Mouse (Mus musculus) intestine, embryonic 15.5 days (tissue): Measurements from ENCODE around the gene Nr4a1. TPM values are rescaled to one million over a fixed set of nuclear protein-coding genes. Genes with fewer than 3 reads are reported as not detected.

Experiments
- ATAC-seq: fragments of 200-750 bp; cut with Nextera tagmentation; 2 replicates; pipeline ENCODE4 v1.8.0; 2017; ENCODE audit warnings: moderate TSS enrichment, moderate library complexity
- H3K27ac ChIP-seq: fragments of 300-500 bp; sonication (generic); 2 replicates; pipeline ENCODE4 v1.5.1; 2015; ENCODE audit warnings: mild to moderate bottlenecking, inconsistent platforms
- H3K27me3 ChIP-seq: fragments of 300-500 bp; sonication (generic); replicated peaks from 2 replicates; pipeline ENCODE4 v1.6.1; 2015; ENCODE audit warnings: inconsistent platforms
- H3K36me3 ChIP-seq: fragments of 300-500 bp; sonication (generic); 2 replicates; pipeline ENCODE4 v1.6.1; 2015; ENCODE audit warnings: inconsistent platforms
- H3K4me1 ChIP-seq: fragments of 300-500 bp; sonication (generic); replicated peaks from 2 replicates; pipeline ENCODE4 v1.6.1; 2015; ENCODE audit warnings: inconsistent platforms
- H3K4me2 ChIP-seq: fragments of 300-500 bp; sonication (generic); replicated peaks from 2 replicates; pipeline ENCODE4 v1.6.1; 2015; ENCODE audit warnings: mild to moderate bottlenecking, inconsistent platforms
- H3K4me3 ChIP-seq: fragments of 300-500 bp; sonication (generic); replicated peaks from 2 replicates; pipeline ENCODE4 v1.5.1; 2015; ENCODE audit warnings: inconsistent platforms
- H3K9ac ChIP-seq: fragments of 300-500 bp; sonication (generic); 2 replicates; pipeline ENCODE4 v1.6.1; 2015; ENCODE audit warnings: inconsistent platforms
- H3K9me3 ChIP-seq: fragments of 300-500 bp; sonication (generic); 2 replicates; pipeline ENCODE4 v1.6.1; 2016; ENCODE audit warnings: inconsistent platforms
- WGBS: fragments of 180-500 bp; shearing (Covaris S2); methylation state at CpG from one replicate; pipeline ENCODE4 v1.1.7; 2015; 5-methylcytosine and 5-hydroxymethylcytosine counted together
- polyA plus RNA-seq: library from polyadenylated mRNA; unstranded; fragments of >200 nt; fragmentation: Nextera tagmentation; extraction: Ambion mirVana; gene quantifications from 2 replicates; pipeline ENCODE4 v1.2.1, GENCODE M21; 2015

The Nr4a1 gene
- polyA plus RNA-seq, 1 experiment from 2014 or later, result 7.9 TPM

- no peak overlapping the region for H3K4me3 ChIP-seq
- peak overlapping the region; percentile 47; the same call in 1 of the 2 replicates for H3K4me2 ChIP-seq
- no peaks in the 10 kb centered on the region for H3K27me3 ChIP-seq
- ATAC-seq, result no peak
- H3K4me1 ChIP-seq, result peaks cover 33% of the 10 kb centered on the region
- H3K36me3 ChIP-seq, result peaks cover 15% of the 10 kb centered on the region
- H3K27ac ChIP-seq, result peak overlapping the region; percentile 71
- no peak overlapping the region for H3K9ac ChIP-seq
- WGBS, result 61% methylated on average over 7 of the region's 7 CpGs
- no peaks in the 10 kb centered on the region for H3K9me3 ChIP-seq
These were observed 41.0 kb downstream of the Nr4a1 start for GRCm38 (mm10) chr15:101295106-101295505.

DNA sequence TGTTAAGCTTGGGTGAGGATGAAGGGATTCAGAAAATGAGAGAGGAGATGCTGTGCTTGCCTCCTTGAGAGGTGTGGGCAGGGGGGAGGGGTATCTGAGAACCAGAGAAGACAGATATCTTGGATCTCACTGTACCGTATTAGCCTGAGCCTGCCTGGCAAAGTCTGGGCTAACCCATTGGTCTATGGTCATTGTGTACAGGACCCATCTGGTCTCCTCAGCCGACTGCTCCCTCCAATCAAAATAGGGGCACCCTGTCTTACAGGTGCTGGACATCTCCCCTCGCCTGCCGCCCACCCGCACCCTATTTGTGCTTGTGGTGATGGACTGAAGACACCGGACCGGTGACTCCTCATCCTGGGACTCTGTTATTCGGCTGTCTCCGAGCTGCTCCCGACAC, 41.5 kb downstream of the Nr4a1 start:
- Histone ChIP-seq H3K27ac (peak overlapping the region; percentile 71), H3K9ac (no peak overlapping the region), H3K4me3 (no peak overlapping the region), H3K4me2 (no peak overlapping the region), H3K27me3 (no peaks in the 10 kb centered on the region), H3K36me3 (peaks cover 10% of the 10 kb centered on the region), H3K9me3 (no peaks in the 10 kb centered on the region), H3K4me1 (peaks cover 33% of the 10 kb centered on the region)
- no peak for ATAC-seq
- WGBS, result 93% methylated on average over 10 of the region's 10 CpGs

GRCm38 (mm10) chr15:101296091-101296490, 42.0 kb downstream of the Nr4a1 start:
- Histone ChIP-seq H3K4me3 (no peak overlapping the region), H3K36me3 (peaks cover 6% of the 10 kb centered on the region; the same call in 1 of the 2 replicates), H3K4me2 (no peak overlapping the region), H3K27me3 (no peaks in the 10 kb centered on the region), H3K9me3 (no peaks in the 10 kb centered on the region), H3K27ac (no peak overlapping the region), H3K4me1 (peaks cover 33% of the 10 kb centered on the region), H3K9ac (no peak overlapping the region)
- ATAC-seq, result no peak
- 77% methylated on average over 11 of the region's 11 CpGs for WGBS

GRCm38 (mm10) chr15:101297988-101298387, 43.9 kb downstream of the Nr4a1 start:
- H3K9me3 ChIP-seq, result no peaks in the 10 kb centered on the region
- H3K4me1 ChIP-seq, result peaks cover 29% of the 10 kb centered on the region
- H3K4me2 ChIP-seq, result no peak overlapping the region
- H3K4me3 ChIP-seq, result no peak overlapping the region
- 55% methylated on average over 7 of the region's 7 CpGs for WGBS
- H3K27ac ChIP-seq, result no peak overlapping the region
- H3K36me3 ChIP-seq, result no peaks in the 10 kb centered on the region
- no peak overlapping the region for H3K9ac ChIP-seq
- ATAC-seq, result no peak
- H3K27me3 ChIP-seq, result no peaks in the 10 kb centered on the region

DNA sequence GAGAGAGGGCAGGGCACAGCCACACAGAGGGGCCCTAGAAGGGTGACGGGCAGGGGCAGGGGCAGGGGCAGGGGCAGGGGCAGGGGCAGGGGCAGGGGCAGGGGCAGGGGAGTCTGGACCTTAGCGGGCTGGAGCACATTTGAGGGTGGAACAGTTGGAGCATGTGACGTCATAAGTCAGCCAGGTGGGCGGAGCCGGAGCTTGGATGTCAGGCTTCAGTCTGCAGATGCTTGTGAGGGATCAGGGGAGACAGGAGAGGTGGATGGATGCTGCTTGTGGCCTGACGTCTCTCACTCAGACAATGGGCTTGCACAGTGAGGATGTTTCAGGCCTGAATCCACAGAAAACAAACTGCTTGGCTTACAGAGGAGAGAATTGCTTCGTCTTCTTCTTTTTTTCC, 44.5 kb downstream of the Nr4a1 start:
- Histone ChIP-seq H3K4me2 (no peak overlapping the region), H3K27ac (no peak overlapping the region), H3K9me3 (no peaks in the 10 kb centered on the region), H3K36me3 (no peaks in the 10 kb centered on the region), H3K9ac (no peak overlapping the region), H3K27me3 (no peaks in the 10 kb centered on the region), H3K4me3 (no peak overlapping the region), H3K4me1 (peaks cover 24% of the 10 kb centered on the region)
- no peak for ATAC-seq
- WGBS, result 25% methylated on average over 7 of the region's 7 CpGs

DNA sequence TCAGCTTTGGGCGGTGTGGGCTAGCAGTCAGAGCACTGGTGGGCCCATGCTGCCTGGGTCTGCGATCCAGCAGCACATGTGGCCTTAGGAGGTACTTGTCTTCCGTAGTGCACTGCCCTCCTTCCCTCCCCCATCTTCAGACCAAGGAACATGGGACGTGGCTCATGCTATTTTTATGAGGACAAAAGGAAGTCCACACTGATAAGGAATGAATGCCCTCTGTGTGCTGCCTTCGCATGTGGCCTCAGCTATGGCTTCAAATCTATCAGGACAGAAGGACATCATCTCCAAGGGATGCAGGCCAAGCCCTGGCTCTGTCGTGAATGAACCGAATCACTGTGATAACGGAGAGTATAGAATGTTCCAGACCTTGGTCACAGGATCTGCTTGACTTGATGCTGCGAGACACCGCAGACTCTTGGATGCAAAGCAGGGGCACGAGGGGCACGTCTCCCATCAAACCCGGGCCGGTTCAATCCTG, 45.5 kb downstream of the Nr4a1 start:
- Histone ChIP-seq H3K4me1 (peaks cover 15% of the 10 kb centered on the region), H3K27me3 (no peaks in the 10 kb centered on the region), H3K9ac (no peak overlapping the region), H3K9me3 (no peaks in the 10 kb centered on the region), H3K27ac (peak overlapping the region; percentile 34; the same call in 1 of the 2 replicates), H3K4me2 (no peak overlapping the region), H3K4me3 (no peak overlapping the region), H3K36me3 (no peaks in the 10 kb centered on the region)
- peak; percentile 22; the same call in 1 of the 2 replicates for ATAC-seq
- WGBS, result 67% methylated on average over 14 of the region's 14 CpGs

DNA sequence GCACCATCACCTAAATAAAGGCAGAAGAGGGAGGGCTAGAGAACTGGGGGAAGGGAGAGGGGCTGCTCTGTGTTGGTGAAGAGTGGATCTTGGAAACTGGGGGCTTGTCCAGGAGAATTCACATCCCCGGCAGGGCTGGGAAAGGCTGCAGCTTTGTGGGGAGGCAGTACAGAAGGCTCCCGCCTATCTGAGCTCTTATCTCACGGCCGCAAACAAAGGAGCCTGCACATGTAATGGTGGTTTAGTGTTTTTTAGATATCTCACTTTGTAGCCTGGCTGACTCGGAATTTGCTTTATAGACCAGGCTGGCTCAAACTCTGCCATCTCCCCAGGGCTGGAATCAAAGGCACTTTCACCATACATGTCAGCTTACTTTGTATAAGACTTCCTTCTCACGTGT, 46.1 kb downstream of the Nr4a1 start:
- no peak overlapping the region for H3K4me2 ChIP-seq
- no peaks in the 10 kb centered on the region for H3K36me3 ChIP-seq
- ATAC-seq, result peak; percentile 52
- 50% methylated on average over 6 of the region's 6 CpGs for WGBS
- H3K9me3 ChIP-seq, result no peaks in the 10 kb centered on the region
- H3K4me1 ChIP-seq, result peaks cover 9% of the 10 kb centered on the region
- H3K9ac ChIP-seq, result no peak overlapping the region
- H3K27me3 ChIP-seq, result no peaks in the 10 kb centered on the region
- H3K27ac ChIP-seq, result no peak overlapping the region
- H3K4me3 ChIP-seq, result no peak overlapping the region

DNA sequence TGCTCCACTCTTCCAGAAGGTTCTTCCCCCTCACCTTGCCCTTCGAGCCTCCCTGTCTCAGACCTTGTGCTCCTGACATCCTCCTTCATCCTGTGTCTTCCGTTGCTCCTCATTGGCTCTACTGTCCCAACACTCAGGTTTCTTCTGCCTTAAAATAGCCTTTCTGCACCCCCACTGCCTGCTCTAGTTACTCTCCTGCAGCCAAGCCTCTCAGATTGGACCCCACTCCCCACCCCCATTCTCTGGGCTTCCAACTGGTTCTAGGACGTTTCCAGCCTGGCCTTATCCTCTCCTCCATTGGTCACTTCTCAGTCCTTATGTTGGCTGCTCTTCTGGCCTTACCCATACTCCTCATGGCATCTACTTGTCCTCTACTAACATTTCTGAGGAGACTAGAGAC, 48.1 kb downstream of the Nr4a1 start:
- Histone ChIP-seq H3K9ac (no peak overlapping the region), H3K4me2 (no peak overlapping the region), H3K9me3 (no peaks in the 10 kb centered on the region), H3K4me3 (no peak overlapping the region), H3K36me3 (no peaks in the 10 kb centered on the region), H3K4me1 (peaks cover 6% of the 10 kb centered on the region), H3K27me3 (no peaks in the 10 kb centered on the region), H3K27ac (no peak overlapping the region)
- ATAC-seq, result no peak
- WGBS, result 77% methylated on average over 3 of the region's 3 CpGs

GRCm38 (mm10) chr15:101303830-101304229, 49.8 kb downstream of the Nr4a1 start:
- H3K9ac ChIP-seq, result no peak overlapping the region
- no peak overlapping the region for H3K27ac ChIP-seq
- H3K4me2 ChIP-seq, result no peak overlapping the region
- 80% methylated on average over 4 of the region's 4 CpGs for WGBS
- H3K4me3 ChIP-seq, result no peak overlapping the region
- no peak for ATAC-seq
- H3K27me3 ChIP-seq, result no peaks in the 10 kb centered on the region
- H3K9me3 ChIP-seq, result no peaks in the 10 kb centered on the region
- no peaks in the 10 kb centered on the region for H3K36me3 ChIP-seq
- H3K4me1 ChIP-seq, result peaks cover 9% of the 10 kb centered on the region

DNA sequence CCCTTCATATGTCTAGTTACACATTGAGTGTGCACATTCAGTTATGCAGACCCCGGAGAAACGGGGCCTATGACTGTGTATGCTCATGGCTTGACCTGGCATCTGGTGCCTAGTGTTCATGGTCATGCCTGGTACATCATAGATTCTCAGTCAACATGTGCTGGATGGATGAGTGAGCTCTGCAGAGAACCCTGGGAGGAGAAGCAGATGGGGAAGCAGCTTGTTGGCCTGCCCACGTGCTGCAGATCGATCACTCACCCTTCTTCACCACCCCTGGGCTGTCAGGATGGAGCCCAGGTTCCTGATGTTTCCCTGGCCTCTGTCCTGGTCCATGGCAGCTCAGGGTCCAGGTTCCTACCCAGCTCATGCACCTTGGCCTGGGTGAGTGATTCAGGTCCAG, 52.4 kb downstream of the Nr4a1 start:
- Histone ChIP-seq H3K27me3 (no peaks in the 10 kb centered on the region), H3K27ac (no peak overlapping the region), H3K4me1 (peaks cover 14% of the 10 kb centered on the region), H3K4me2 (no peak overlapping the region), H3K9ac (no peak overlapping the region), H3K4me3 (no peak overlapping the region), H3K36me3 (no peaks in the 10 kb centered on the region), H3K9me3 (no peaks in the 10 kb centered on the region)
- WGBS, result 86% methylated on average over 4 of the region's 4 CpGs
- no peak for ATAC-seq

DNA sequence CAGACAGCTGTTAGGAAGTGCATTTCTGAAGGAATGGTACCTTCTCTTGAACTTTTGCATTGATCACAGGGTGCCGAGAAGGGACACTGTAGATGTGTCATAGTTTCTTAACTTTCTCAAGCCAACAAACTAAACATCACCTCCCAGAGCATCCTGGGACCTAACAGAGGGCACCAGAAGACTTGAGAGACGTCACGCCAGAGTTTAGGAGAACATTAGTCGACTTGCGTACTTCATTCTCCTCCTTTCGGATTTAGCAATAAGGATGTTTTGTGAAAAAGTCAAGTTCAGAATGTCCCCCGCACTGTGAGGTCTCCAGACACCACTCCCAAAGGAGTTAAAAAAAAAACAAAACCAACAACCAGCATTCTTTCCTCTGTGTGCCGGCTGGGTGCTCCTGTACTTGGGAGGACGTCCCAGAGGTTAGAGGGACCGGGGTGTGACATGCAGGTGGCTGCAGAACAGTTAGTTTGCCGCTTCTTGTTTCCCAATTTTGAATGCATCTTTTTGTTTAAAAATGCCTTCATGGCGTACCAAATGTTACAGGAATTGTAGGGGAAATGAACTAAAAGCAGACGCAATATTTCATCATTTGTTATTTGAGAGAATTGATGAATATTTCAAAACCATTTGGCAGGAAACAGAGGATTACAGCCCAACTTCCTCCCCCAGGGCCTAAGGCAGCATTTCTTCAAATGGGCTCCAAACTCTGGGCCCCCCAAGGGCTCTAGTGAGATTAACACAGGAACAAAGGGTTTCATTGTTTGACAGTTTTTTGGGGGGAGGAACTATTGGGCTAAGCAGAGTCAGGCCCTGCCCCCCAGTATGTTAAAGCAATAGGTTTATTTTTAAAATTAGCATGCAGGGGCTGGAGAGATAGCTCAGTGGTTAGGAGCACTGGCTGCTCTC, 54.6 kb downstream of the Nr4a1 start:
- no peak overlapping the region for H3K4me2 ChIP-seq
- no peaks in the 10 kb centered on the region for H3K36me3 ChIP-seq
- H3K4me3 ChIP-seq, result no peak overlapping the region
- H3K9me3 ChIP-seq, result no peaks in the 10 kb centered on the region
- 57% methylated on average over 13 of the region's 13 CpGs for WGBS
- no peak overlapping the region for H3K27ac ChIP-seq
- no peaks in the 10 kb centered on the region for H3K27me3 ChIP-seq
- H3K9ac ChIP-seq, result no peak overlapping the region
- ATAC-seq, result no peak
- peaks cover 14% of the 10 kb centered on the region for H3K4me1 ChIP-seq

- H3K36me3 ChIP-seq, result no peaks in the 10 kb centered on the region
- H3K4me2 ChIP-seq, result no peak overlapping the region
- H3K27me3 ChIP-seq, result no peaks in the 10 kb centered on the region
- no peak overlapping the region for H3K4me3 ChIP-seq
- H3K27ac ChIP-seq, result no peak overlapping the region
- no peaks in the 10 kb centered on the region for H3K9me3 ChIP-seq
- H3K9ac ChIP-seq, result no peak overlapping the region
- whole genome bisulfite sequencing, result 24% methylated on average over 5 of the region's 5 CpGs
- peaks cover 14% of the 10 kb centered on the region for H3K4me1 ChIP-seq
- peak; percentile 58; the same call in 1 of the 2 replicates for ATAC-seq
These were observed 55.4 kb downstream of the Nr4a1 start for GRCm38 (mm10) chr15:101309493-101309892.
